1 mouse cellular context compared by ENCODE assay signal in genomic region chr11:115104769-115105563, GRCm38 (mm10).
TF ChIP-seq lines count a peak whose summit lies in the region.

No protein-coding gene starts in this region.

TF ChIP-seq in CH12.LX, 34 proteins besides CTCF, POLR2A, EP300 and RAD21:
- TF ChIP-seq ETS1 (conservative IDR thresholded peaks at IDR 0.05; ENCODE audit: low read depth, low read length) (peak; percentile 94), TCF12 (IDR thresholded peaks at IDR 0.05; ENCODE audit: low read depth, low read length) (peak; percentile 99), E2F4 (IDR thresholded peaks at IDR 0.05; ENCODE audit: insufficient replicate concordance, low read depth, low read length) (0 out of 2 replicates have a peak, but pooled peaks have one; percentile 66), JUN (IDR thresholded peaks at IDR 0.05; ENCODE audit: insufficient read depth, low read depth, low read length) (peak; percentile 99), USF1 (IDR thresholded peaks at IDR 0.05; ENCODE audit: low read depth, low read length) (no peak), MAZ (IDR thresholded peaks at IDR 0.05; ENCODE audit: low read depth, low read length) (peak; percentile 81), NRF1 (IDR thresholded peaks at IDR 0.05; ENCODE audit: low read depth, low read length) (peak; percentile 48; the same call in 1 of the 2 replicates), MXI1 (IDR thresholded peaks at IDR 0.05; ENCODE audit: low read depth, low read length) (peak; percentile 53; the same call in 1 of the 2 replicates), TBP (conservative IDR thresholded peaks at IDR 0.05; ENCODE audit: low read depth, low read length) (peak; percentile 49; the same call in 1 of the 2 replicates), SIN3A (IDR thresholded peaks at IDR 0.05; ENCODE audit: low read length) (peak; percentile 89), UBTF (IDR thresholded peaks at IDR 0.05; ENCODE audit: low read depth, low read length) (peak; percentile 16; the same call in 1 of the 2 replicates), ELF1 (IDR thresholded peaks at IDR 0.05; ENCODE audit: low read depth, low read length) (0 out of 2 replicates have a peak, but pooled peaks have one; percentile 30), BHLHE40 (IDR thresholded peaks at IDR 0.05; ENCODE audit: low read depth, low read length) (peak; percentile 94), ZKSCAN1 (IDR thresholded peaks at IDR 0.05; ENCODE audit: borderline replicate concordance, low read depth, low read length) (0 out of 2 replicates have a peak, but pooled peaks have one; percentile 52), PAX5 (IDR thresholded peaks at IDR 0.05; ENCODE audit: low read length) (no peak), KAT2A (IDR thresholded peaks at IDR 0.05; ENCODE audit: insufficient replicate concordance, low read length) (peak; percentile 61; the same call in 1 of the 2 replicates), ZMIZ1 (IDR thresholded peaks at IDR 0.05; ENCODE audit: low read depth, low read length) (no peak), GABPA (IDR thresholded peaks at IDR 0.05; ENCODE audit: insufficient replicate concordance, low read depth, low read length) (no peak), CHD2 (IDR thresholded peaks at IDR 0.05; ENCODE audit: low read length) (peak; percentile 88), NELFE (IDR thresholded peaks at IDR 0.05; ENCODE audit: low read depth, low read length) (0 out of 2 replicates have a peak, but pooled peaks have one; percentile 26), IRF4 (IDR thresholded peaks at IDR 0.05; ENCODE audit: low read depth, low read length) (peak; percentile 99), MAFK (IDR thresholded peaks at IDR 0.05; ENCODE audit: insufficient replicate concordance, low read length) (peak; percentile 85), SMC3 (IDR thresholded peaks at IDR 0.05; ENCODE audit: low read depth, low read length) (peak; percentile 50), MEF2A (IDR thresholded peaks at IDR 0.05; ENCODE audit: borderline replicate concordance, low read depth, low read length) (peak; percentile 100), POLR2AphosphoS2 (IDR thresholded peaks at IDR 0.05; ENCODE audit: low read depth, low read length) (no peak), MYC (IDR thresholded peaks at IDR 0.05; ENCODE audit: low read depth, low read length) (peak; percentile 94), JUND (conservative IDR thresholded peaks at IDR 0.05; ENCODE audit: low read depth, low read length) (peak; percentile 98), HCFC1 (IDR thresholded peaks at IDR 0.05; ENCODE audit: low read depth, low read length) (peak; percentile 51), USF2 (conservative IDR thresholded peaks at IDR 0.05; ENCODE audit: low read depth, low read length) (no peak), RCOR1 (conservative IDR thresholded peaks at IDR 0.05; ENCODE audit: low read depth, low read length) (peak; percentile 100), MAX (IDR thresholded peaks at IDR 0.05; ENCODE audit: low read length) (peak; percentile 79), ZC3H11A (IDR thresholded peaks at IDR 0.05; ENCODE audit: low read depth, low read length) (no peak), ZNF384 (IDR thresholded peaks at IDR 0.05; ENCODE audit: low read depth, low read length) (peak; percentile 79), CHD1 (IDR thresholded peaks at IDR 0.05; ENCODE audit: low read depth, low read length) (no peak)
